Mouse (Mus musculus) MEL (cell line): ENCODE measurements around the gene Trmt1.

Source experiments
- CTCF ChIP-seq, 3 experiments: IDR thresholded peaks in 2 of 3; conservative IDR thresholded peaks in 1 of 3; 2 replicates each; pipeline ENCODE4 v1.5.1; 2011 to 2012; ENCODE audit warnings: low read length in 3 of 3, low read depth in 2 of 3, mild to moderate bottlenecking in 2 of 3, improper control_type of control experiment in 1 of 3, inconsistent platforms in 1 of 3, mixed read lengths in 1 of 3, moderate library complexity in 1 of 3; ENCODE audit not compliant: control insufficient read depth in 1 of 3, insufficient read depth in 1 of 3, poor library complexity in 1 of 3, severe bottlenecking in 1 of 3
- E2F4 ChIP-seq: IDR thresholded peaks from 2 replicates; pipeline ENCODE4 v1.6.1; 2011; ENCODE audit warnings: low read depth, low read length, improper control_type of control experiment, borderline replicate concordance
- KAT2A ChIP-seq: conservative IDR thresholded peaks from 2 replicates; pipeline ENCODE4 v1.6.1; 2012; ENCODE audit warnings: low read depth, low read length, improper control_type of control experiment, inconsistent platforms

GRCm38 (mm10) chr8:84704356-84704755 lies 18.2 kb downstream of the Trmt1 start:
- TF ChIP-seq CTCF (IDR thresholded peaks at IDR 0.05 in 2 of 3, conservative IDR thresholded peaks at IDR 0.05 in 1 of 3; ENCODE audit: control insufficient read depth in 1 of 3, insufficient read depth in 1 of 3, low read depth in 2 of 3, low read length in 3 of 3, poor library complexity in 1 of 3, severe bottlenecking in 1 of 3) (peak; percentile 69 to 84 (median 72)), KAT2A (no peak), E2F4 (no peak)
